Mouse (Mus musculus) kidney, postnatal 36 days (tissue): ENCODE results near the gene Tgm5.
A peak's percentile ranks its signal among the peaks of the same experiment; 100 is the strongest.
"Not testable (repeated sequence)": the region's sequence is repeated elsewhere in the genome, so short reads cannot be mapped to it uniquely, and the experiment has no call there.

Source experiments
- DNase-seq, 2 experiments: peaks; one replicate each; pipeline ENCODE4 v3.0.0; 2021 to 2022; ENCODE audit warnings: mixed read lengths in 2 of 2

Tgm5 gene

DNA sequence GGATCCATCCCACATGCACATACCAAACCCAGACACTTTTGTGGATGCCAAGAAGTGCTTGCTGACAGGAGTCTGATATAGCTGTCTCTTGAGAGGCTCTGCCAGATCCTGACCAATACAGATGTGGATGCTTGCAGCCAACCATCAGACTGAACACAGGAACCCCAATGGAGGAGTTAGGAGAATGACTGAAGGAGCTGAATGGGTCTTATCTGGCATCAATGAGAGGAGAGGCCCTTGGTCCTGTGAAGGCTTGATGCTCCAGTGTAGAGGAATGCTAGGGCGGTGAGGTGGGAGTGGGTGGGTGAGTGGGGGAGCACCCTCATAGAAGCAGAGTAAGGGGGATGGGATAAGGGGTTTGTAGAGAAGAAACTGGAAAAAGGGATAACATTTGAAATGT lies 46.8 kb downstream of the Tgm5 start:
- not testable (repeated sequence) for DNase-seq

DNA sequence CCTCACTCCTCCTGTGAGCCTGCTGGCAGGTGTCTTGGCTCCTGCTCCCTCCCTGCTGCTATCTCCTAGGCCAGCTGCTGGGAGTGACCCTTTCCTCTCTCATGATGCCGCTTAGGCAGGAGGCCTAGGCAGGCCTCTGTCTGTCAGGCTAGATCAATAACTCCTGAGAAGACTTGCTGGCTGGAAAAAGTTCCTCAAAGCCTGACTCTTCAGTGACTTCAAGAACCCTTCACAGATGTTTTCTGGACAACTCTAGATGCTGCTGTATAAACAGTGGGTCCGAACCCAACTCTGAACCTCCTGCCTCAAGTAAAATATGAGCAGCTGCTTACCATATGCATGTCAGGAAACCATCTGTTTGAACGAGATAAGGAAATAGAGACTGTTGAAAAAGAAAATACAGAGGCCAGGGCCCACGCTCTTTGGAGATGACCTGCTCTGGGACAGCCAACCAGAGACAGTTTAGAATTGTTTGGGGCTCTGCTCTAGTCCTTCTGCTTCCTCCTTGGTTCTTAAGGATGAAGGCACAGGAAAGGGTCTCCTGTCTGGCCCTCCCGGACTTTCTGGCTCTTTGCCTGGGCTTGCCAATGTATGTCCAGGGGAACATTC lies 48.8 kb downstream of the Tgm5 start, which contains the start of gene Epb42:
TSS of gene Epb42 (minus strand) at position 340 of the 609 bp plus-strand sequence.
- no peak for DNase-seq

DNA sequence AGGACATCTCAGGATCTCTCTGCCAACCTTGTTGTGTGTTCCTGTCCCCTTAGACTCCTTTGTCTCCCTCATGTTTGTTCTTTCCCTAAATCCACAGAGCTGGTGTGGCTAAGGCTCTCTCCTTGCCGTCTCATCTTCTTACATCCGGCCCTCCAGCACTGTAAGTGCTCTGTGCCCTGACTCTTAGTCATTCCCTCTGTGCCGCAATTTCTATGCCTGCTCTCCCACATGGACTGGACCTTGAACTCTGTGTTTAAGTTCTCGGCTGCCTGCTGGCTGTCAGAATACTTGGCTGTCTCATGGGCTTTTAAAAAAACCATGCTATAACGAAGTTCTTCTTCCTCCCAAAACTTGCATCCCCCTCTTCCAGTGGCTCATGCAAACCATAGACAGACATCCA lies 62.7 kb downstream of the Tgm5 start:
- peak; percentile 42 to 43 for DNase-seq

DNA sequence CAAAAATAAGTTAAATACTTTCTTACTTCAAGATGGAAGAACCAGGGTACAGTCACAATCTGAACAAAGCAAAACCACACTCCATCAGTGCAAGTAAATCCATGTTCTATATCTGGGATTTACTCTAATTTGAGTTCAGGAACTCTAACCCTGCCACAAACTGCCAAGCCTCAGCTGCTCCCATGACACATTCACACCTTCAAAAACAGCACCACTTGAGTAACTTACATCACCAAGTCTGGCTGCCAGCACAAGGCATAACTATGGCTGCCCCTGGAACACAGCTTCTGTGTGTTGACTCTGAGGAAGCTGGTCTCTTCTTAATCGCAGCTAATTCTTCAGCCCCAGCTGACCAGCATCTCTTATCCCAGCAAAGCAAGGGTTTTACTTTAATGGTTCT lies 68.5 kb downstream of the Tgm5 start:
- DNase-seq = no peak

DNA sequence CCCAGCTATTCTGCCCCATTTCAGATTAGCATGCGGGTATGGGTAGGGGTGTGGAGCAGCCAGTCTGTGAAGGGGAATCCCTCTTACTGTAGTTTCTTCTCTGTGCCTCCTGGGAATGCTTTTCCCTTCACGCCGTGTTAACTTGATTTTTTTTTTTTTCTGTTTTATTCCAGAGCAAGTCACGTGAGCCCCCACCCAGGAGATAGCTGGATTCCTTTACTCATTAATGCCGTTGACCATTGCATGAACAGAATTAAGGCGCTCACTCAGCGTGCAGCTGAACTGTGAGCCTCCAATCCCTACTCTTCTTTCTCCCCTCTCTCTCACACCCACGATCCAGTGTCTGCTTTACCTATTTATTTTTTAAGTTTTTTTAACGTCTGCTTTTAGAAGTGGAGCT lies 69.4 kb downstream of the Tgm5 start:
- peak; percentile 69 to 77 for DNase-seq

DNA sequence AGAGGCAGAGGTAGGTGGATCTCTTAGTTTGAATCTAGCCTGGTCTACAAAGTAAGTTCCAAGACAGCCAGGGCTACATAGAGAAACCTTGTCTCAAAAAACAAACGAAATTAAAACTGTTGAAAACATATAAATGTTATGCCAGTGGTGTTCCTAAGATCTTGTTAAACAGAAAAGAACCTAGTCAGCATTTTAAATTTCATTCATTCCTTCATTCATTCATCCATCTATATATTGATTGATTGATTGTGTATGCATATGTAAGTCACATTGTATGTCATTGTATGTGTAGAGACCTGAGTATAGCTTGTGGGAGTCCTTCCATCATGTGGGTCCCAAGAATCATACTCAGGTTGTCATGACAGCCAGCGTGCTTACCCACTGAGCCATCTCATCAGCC lies 70.1 kb downstream of the Tgm5 start:
- no peak for DNase-seq

DNA sequence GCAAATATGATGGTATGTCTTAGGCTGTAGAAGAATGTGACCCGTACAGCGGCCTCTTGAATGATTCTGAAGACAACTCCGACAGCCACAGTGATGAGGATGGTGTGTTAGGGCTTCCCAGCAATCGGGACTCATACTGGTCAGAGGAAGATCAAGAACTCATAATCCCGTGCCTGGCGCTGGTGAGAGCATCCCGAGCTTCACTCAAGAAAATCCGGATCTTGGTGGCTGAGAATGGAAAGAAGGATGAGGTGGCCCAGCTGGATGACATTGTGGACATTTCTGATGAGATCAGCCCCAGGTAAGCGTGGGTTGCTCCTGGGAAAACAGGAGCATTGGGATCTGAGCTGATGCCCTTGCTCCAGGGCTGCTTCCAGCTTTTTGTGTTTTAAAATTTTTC lies 73.0 kb downstream of the Tgm5 start:
- DNase-seq = no peak

DNA sequence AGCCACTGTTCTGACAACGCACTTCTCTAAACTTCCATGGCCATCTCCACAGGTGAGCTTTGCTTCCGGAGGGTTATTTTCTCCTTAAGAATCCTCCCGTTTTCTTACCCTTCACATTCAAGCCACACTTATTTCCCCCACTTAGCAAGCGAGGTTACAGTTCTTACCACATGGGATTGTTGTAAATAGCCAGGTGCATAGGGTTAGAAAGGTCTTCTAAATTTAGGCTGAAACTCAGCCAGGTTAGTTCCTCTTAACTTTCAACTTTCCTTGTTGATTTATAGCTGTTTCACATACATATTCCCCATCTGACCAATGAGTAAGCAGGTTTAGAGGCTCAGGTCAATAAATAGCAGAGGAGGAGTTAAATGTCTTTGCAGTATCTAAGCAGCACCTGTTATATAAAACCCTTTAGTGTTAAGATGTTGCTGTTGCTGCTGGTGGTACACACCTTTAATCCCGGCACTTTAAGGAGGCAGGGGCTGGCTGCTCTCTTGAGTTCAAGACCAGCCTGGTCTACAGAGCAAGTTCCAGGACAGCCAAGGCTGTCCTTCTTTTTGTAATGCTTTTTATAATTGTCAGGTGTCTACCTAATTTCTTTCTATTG lies 76.5 kb downstream of the Tgm5 start:
- no peak for DNase-seq

DNA sequence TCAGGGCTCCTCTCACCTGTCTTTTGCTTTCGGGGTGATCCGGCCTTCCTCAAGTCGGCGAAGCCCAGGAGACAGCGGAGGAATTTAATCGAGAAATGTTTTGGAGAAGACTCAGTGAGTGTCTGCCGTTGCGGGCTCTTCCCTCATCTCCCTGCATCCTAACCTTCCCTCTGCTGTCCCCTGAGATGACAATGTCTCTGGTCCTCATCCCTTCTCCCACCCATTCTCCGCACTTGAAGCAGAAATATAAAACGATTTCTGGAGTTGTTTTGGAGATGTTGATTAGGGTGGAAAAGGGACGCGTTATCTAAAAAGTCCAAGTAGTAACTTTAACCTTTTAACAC lies 77.0 kb downstream of the Tgm5 start:
- no peak for DNase-seq

DNA sequence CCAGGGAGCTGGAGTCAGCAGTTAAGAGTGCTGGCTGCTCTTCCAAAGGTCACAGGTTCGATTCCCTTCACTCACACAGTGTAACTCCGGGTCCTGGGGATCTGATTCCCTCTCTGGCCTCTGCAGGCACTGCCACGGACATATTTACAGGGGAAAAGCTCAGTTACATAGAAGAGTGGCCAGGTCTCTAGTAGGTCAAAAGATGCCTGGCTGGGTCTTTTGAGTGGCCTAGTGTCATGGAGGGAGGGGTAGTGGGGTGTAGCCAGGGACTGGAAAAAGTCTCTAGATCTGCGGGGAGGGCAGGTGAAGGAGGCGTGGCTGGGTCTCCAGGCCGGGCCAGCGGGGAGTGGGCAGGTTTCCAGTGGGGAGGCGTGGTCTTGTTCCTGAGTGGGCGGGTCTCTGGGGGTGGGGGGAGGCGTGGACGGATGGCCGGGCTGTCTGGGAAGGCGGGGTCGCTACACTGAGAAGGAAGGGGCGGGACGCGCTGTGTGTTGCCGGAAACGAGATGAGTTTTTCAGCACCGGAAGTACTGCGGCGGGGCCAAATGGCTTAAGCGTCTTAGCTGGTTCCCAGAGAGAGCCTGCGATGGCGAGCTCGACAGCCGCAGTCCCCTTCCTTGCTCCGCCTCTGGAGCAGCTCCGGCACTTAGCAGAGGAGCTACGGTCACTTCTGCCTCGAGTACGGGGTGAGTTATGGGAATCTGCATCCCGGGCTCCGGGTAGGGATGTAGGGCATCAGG lies 77.5 kb downstream of the Tgm5 start, which contains the start of gene Ccndbp1:
TSS of gene Ccndbp1 (plus strand) at position 479 of the 739 bp plus-strand sequence.
- peak; percentile 97 to 98 for DNase-seq

DNA sequence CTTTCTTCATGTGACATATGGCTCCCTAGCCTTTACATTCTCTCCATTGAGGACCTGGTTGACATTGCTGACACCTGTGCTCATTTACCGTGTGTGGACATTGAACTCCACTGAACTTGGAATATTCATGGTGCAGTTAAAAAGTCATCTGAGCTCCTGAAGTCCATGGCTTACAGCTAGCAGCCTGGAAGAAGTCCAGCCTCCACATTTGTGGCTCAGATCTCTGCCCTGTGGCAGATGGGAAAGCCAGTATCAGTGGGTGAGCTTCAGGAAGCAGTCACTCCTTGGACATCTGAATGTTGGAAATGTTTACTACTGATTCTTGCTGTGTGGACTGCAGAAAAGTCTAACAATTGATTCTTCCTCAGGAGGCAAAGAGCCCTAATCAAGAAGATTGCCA lies 78.7 kb downstream of the Tgm5 start:
- DNase-seq = peak; percentile 29 to 43

DNA sequence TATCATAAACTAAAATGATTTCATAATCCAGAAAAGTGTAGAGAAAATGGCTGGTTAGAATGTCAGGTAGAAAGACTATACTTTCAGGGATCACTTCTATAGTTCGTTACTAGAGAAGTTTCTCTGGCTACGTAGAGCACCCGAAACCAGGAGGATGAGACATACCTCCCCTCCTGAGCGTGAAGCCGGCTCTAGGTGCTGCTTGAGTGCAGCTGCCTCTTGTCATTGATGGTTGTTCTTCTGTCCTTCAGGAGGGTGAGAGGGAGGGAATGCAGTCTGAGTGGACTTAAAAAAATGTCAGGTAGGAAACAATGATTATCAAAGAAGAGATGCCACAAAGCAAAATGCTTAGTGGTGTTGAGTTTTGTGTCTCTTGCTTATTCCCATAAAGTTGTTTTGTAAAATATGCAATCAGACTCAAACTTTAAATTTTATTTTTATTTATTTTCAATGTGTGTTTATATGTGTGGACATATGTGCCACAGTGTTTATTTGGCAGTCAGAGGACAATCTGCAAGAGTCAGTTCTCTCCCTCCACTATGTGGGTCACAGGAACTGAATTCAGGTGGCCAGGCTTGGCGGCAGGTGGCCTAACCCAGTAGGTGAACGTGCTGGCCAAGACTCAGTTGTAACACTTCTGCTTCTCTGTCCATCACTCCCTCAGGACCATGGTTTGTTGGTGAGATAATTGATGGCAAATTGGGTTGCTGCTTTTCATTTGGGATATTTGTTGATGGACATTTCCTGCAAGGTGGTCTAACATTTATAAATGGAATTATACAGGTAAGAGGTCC lies 81.4 kb downstream of the Tgm5 start:
- no peak for DNase-seq

DNA sequence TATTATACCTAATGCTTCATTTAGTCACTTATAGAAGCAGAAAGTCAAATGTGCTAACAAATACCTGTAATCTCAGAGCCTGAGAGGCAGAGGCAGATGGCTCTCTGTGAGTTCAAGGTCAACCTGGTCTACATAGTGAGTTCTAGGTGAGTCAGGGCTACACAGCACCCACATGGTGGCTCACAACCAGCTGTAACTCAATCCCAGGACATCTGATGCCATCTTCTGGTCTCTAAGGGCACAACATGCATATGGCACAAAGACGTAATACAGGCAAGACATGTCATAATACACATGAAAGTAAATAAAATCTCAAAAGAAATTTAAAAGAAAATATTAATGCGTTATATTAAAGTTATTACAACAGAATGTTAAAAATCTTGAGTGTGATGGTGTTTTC lies 82.1 kb downstream of the Tgm5 start:
- no peak for DNase-seq

DNA sequence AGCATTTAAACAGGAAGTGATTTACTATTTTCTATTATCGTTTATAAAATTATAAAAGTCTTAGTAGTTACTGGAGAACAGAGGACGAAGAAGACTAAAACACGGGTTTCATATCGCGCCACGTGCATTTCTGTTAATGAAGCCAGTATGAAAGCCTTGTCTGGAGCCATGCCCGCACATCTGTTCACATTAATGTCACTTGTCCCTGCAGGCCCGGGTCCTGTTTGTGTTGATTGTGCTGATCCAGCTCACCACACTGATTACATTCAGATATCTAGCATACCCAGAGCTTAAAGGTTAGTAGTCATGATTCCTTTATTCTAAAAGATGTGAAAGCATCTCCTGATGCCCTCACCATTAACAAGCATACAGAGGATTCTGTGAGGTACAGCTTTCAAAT lies 86.8 kb downstream of the Tgm5 start:
- DNase-seq = no peak

DNA sequence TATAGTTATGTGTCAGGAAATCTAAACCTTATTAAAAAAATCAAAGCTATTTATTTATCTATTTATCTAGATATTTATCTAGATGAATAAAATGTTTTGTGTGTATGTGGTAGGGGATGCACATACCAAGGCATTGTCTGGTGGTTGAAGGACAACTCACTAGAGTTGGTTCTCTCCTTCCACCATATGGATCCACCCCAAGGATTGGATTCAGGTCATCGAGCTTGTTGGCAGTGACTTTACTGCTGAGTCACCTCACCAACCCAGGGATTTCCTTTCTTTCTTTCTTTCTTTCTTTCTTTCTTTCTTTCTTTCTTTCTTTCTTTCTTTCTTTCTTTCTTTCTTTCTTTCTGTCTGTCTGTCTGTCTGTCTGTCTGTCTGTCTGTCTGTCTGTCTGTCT lies 89.0 kb downstream of the Tgm5 start:
- not testable (repeated sequence) for DNase-seq
